ENCODE assay signal across 14 mouse cellular contexts in the genomic region with DNA sequence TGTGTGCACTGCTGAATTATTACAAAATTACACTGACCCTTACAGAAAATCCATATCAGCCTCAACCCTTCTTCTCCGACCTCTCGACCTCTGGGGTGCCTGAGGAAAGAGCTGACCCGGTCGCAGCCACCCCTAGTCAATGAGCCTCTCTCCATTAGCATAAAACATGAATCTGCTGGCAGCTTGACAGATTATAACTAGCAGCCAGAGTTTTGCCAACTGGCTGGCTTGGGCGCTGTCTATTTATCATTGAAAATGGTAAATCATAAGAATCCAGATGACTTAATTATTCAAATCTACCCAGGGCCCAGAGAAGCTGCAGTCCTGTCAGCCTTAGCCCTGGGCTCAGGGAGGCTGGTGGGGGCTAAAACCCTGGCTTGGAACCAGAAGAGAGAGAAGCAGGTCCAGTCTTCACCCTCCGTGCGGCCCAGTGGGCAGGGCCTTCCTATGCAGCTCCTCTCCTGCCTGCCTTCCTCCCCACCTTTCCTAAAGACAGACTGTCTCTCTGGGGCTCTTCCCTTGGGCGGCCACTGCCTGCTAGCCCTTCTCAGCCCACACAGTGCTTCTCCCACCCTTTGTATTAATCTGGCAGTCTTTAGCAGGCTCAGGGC. TPM values are rescaled to one million over a fixed set of nuclear protein-coding genes. Genes with fewer than 3 reads are reported as not detected.
DNase-seq lines count a peak whose midpoint lies in the region; ATAC-seq lines count a peak whose summit lies in the region.
"Had no signal": no experiment of that assay in that cellular context is flagged by ENCODE, and none has a peak within 500 bp of the region (broad histone marks: within the 10 kb centered on the region; RNA-seq: fewer than 3 reads in every experiment).

No protein-coding gene starts in this region.

- ATAC-seq in midbrain, embryonic 11.5 days (ENCODE audit: low FRiP score), result no peak
- 0 out of 2 replicates have a peak, but pooled peaks have one; percentile 36 for ATAC-seq in hindbrain, embryonic 14.5 days (ENCODE audit: low FRiP score)
- no peak for ATAC-seq in neural tube, embryonic 12.5 days (ENCODE audit: low FRiP score, low read depth)

- 52% methylated on average over 8 of the region's 8 CpGs for WGBS in midbrain, embryonic 10.5 days
- WGBS in midbrain, embryonic 11.5 days, result 63% methylated on average over 8 of the region's 8 CpGs
- WGBS in hindbrain, embryonic 14.5 days, result 39% methylated on average over 8 of the region's 8 CpGs
- 47% methylated on average over 8 of the region's 8 CpGs for WGBS in neural tube, embryonic 12.5 days

- peaks cover 99% of the 10 kb centered on the region for H3K27me3 ChIP-seq in midbrain, embryonic 10.5 days (ENCODE audit: low read depth, poor library complexity, severe bottlenecking)
- H3K27me3 ChIP-seq in midbrain, embryonic 11.5 days (ENCODE audit: control insufficient read depth, insufficient read depth, low read length), result peaks cover 16% of the 10 kb centered on the region
- H3K27me3 ChIP-seq in hindbrain, embryonic 14.5 days (ENCODE audit: control insufficient read depth, insufficient read depth, low read length), result peaks cover 5% of the 10 kb centered on the region
- H3K27me3 ChIP-seq in neural tube, embryonic 12.5 days (replicated peaks), result no peaks in the 10 kb centered on the region

- H3K4me2 ChIP-seq in midbrain, embryonic 11.5 days, result no peak overlapping the region
- H3K4me2 ChIP-seq in hindbrain, embryonic 14.5 days (replicated peaks), result peak overlapping the region; percentile 53
- H3K4me2 ChIP-seq in neural tube, embryonic 12.5 days (replicated peaks), result peak overlapping the region; percentile 79
- H3K4me2 ChIP-seq: limb, embryonic 15.5 days had no signal

- H3K27ac ChIP-seq in midbrain, embryonic 10.5 days (replicated peaks), result peak overlapping the region; percentile 24; the same call in 1 of the 2 replicates
- no peak overlapping the region; the same call in 1 of the 2 replicates for H3K27ac ChIP-seq in midbrain, embryonic 11.5 days (ENCODE audit: low read depth, low read length)
- peak overlapping the region; percentile 90 for H3K27ac ChIP-seq in hindbrain, embryonic 14.5 days
- H3K27ac ChIP-seq in neural tube, embryonic 12.5 days, result peak overlapping the region; percentile 43; the same call in 1 of the 2 replicates
- H3K27ac ChIP-seq: kidney, postnatal 0 days; limb, embryonic 15.5 days; macrophage had no signal

- peaks cover 45% of the 10 kb centered on the region for H3K4me1 ChIP-seq in midbrain, embryonic 10.5 days
- H3K4me1 ChIP-seq in midbrain, embryonic 11.5 days (ENCODE audit: control insufficient read depth, insufficient read depth, low read length), result peaks cover 12% of the 10 kb centered on the region
- H3K4me1 ChIP-seq in hindbrain, embryonic 14.5 days (replicated peaks; ENCODE audit: control insufficient read depth, insufficient read depth, low read length), result peaks cover 41% of the 10 kb centered on the region
- H3K4me1 ChIP-seq in neural tube, embryonic 12.5 days, result peaks cover 71% of the 10 kb centered on the region
- H3K4me1 ChIP-seq: limb, embryonic 15.5 days had no signal

- H3K4me3 ChIP-seq in midbrain, embryonic 10.5 days, result no peak overlapping the region
- no peak overlapping the region for H3K4me3 ChIP-seq in midbrain, embryonic 11.5 days (ENCODE audit: low read depth, low read length)
- no peak overlapping the region for H3K4me3 ChIP-seq in hindbrain, embryonic 14.5 days (replicated peaks; ENCODE audit: low read length)
- H3K4me3 ChIP-seq in neural tube, embryonic 12.5 days, result no peak overlapping the region
- H3K4me3 ChIP-seq: limb, embryonic 15.5 days had no signal

- H3K9me3 ChIP-seq in midbrain, embryonic 10.5 days (replicated peaks), result no peaks in the 10 kb centered on the region
- no peaks in the 10 kb centered on the region for H3K9me3 ChIP-seq in midbrain, embryonic 11.5 days (ENCODE audit: control insufficient read depth, low read length)
- H3K9me3 ChIP-seq in hindbrain, embryonic 14.5 days (ENCODE audit: control insufficient read depth, low read length), result no peaks in the 10 kb centered on the region
- no peaks in the 10 kb centered on the region for H3K9me3 ChIP-seq in neural tube, embryonic 12.5 days
- H3K9me3 ChIP-seq: limb, embryonic 15.5 days had no signal

- no peak for DNase-seq in midbrain, embryonic 10.5 days (ENCODE audit: low spot score)
- no peak for DNase-seq in midbrain, embryonic 11.5 days (ENCODE audit: low spot score, missing footprints)
- DNase-seq in hindbrain, embryonic 14.5 days (ENCODE audit: low spot score), result no peak
- no peak for DNase-seq in kidney, adult 11 months
- DNase-seq in layer of hippocampus, adult 18-20 months (ENCODE audit: low spot score in 2 of 2), result no peak
- no peak for DNase-seq in adrenal gland, adult 8-10 months
- DNase-seq: adrenal gland, adult 2 months; cerebellum, postnatal 14 days; heart, postnatal 10 days; lung, adult 18-20 months had no signal

- H3K36me3 ChIP-seq in midbrain, embryonic 10.5 days, result no peaks in the 10 kb centered on the region
- no peaks in the 10 kb centered on the region for H3K36me3 ChIP-seq in midbrain, embryonic 11.5 days (ENCODE audit: control insufficient read depth, insufficient read depth, low read length)
- H3K36me3 ChIP-seq in hindbrain, embryonic 14.5 days (replicated peaks; ENCODE audit: control insufficient read depth, insufficient read depth), result no peaks in the 10 kb centered on the region
- no peaks in the 10 kb centered on the region for H3K36me3 ChIP-seq in neural tube, embryonic 12.5 days
- H3K36me3 ChIP-seq: limb, embryonic 15.5 days had no signal

- no peak overlapping the region for H3K9ac ChIP-seq in midbrain, embryonic 11.5 days (ENCODE audit: low read length)
- peak overlapping the region; percentile 72 for H3K9ac ChIP-seq in hindbrain, embryonic 14.5 days
- peak overlapping the region; percentile 36; the same call in 1 of the 2 replicates for H3K9ac ChIP-seq in neural tube, embryonic 12.5 days
- H3K9ac ChIP-seq: limb, embryonic 15.5 days had no signal

RNA-seq across cellular contexts. Expression of a gene that starts 58.7 kb away (rescaled TPM):
- 24.6 and 26.4 TPM in 2 replicates for polyA plus RNA-seq in midbrain, embryonic 10.5 days (2016; fragmentation: Nextera tagmentation; extraction: Ambion mirVana)
- polyA plus RNA-seq in midbrain, embryonic 11.5 days (2014; fragmentation: Nextera tagmentation; extraction: Ambion mirVana), result 26.5 and 27.2 TPM in 2 replicates
- 37.6 and 40.8 TPM in 2 replicates for polyA plus RNA-seq in hindbrain, embryonic 14.5 days (2014; fragmentation: Nextera tagmentation; extraction: Ambion mirVana)
- polyA plus RNA-seq in neural tube, embryonic 12.5 days (2016; fragmentation: Nextera tagmentation; extraction: Ambion mirVana), result 66.6 and 68.0 TPM in 2 replicates
- 10 to 100 TPM; 18.3 to 19.9 TPM for total RNA-seq in layer of hippocampus, adult 18-20 months (2021)
- 10 to 100 TPM; 14.3 to 22.9 (median 15.7) TPM for total RNA-seq in adrenal gland, adult 8-10 months (2022)
